Mouse (Mus musculus) MEL (cell line): ENCODE results near the gene Ak1. TPM values are rescaled to one million over a fixed set of nuclear protein-coding genes. Genes with fewer than 3 reads are reported as not detected.

Source experiments
- DNase-seq: peaks from one replicate; pipeline ENCODE4 v3.0.0; 2011; ENCODE audit warnings: low read depth, low spot score
- H3K27ac ChIP-seq: 2 replicates; pipeline ENCODE4 v1.5.1; 2012; ENCODE audit warnings: low read depth, mild to moderate bottlenecking, control low read depth, low read length, moderate library complexity; ENCODE audit not compliant: control insufficient read depth
- H3K27me3 ChIP-seq, 2 experiments: fragments of 150-350 bp in 1 of 2; sonication (generic) in 1 of 2; 2 replicates each; pipeline ENCODE4 v1.6.1; 2012; ENCODE audit warnings: low read length in 2 of 2, mild to moderate bottlenecking in 2 of 2, improper control_type of control experiment in 1 of 2, moderate library complexity in 1 of 2; ENCODE audit not compliant: insufficient read depth in 2 of 2, control insufficient read depth in 1 of 2
- H3K36me3 ChIP-seq, 2 experiments: 2 replicates each; pipeline ENCODE4 v1.6.1; 2012 to 2014; ENCODE audit warnings: low read length in 2 of 2, improper control_type of control experiment in 1 of 2, inconsistent platforms in 1 of 2, mild to moderate bottlenecking in 1 of 2; ENCODE audit not compliant: insufficient read depth in 2 of 2, control insufficient read depth in 1 of 2
- H3K4me1 ChIP-seq, 2 experiments: fragments of 150-350 bp in 1 of 2; sonication (generic) in 1 of 2; 2 replicates each; pipeline ENCODE4 v1.6.1; 2012; ENCODE audit warnings: low read length in 2 of 2, improper control_type of control experiment in 1 of 2, mild to moderate bottlenecking in 1 of 2; ENCODE audit not compliant: insufficient read depth in 2 of 2, control insufficient read depth in 1 of 2
- H3K4me3 ChIP-seq, 2 experiments: fragments of 150-350 bp in 1 of 2; sonication (generic) in 1 of 2; 2 replicates each; pipeline ENCODE4 v1.5.1; 2012; ENCODE audit warnings: low read depth in 2 of 2, low read length in 2 of 2, mild to moderate bottlenecking in 2 of 2, moderate library complexity in 2 of 2, control low read depth in 1 of 2, improper control_type of control experiment in 1 of 2; ENCODE audit not compliant: control insufficient read depth in 1 of 2, insufficient read depth in 1 of 2
- H3K79me2 ChIP-seq: 2 replicates; pipeline ENCODE4 v1.6.1; 2012; ENCODE audit warnings: mild to moderate bottlenecking, low read length, moderate library complexity; ENCODE audit not compliant: control insufficient read depth, poor library complexity, insufficient read depth
- H3K9ac ChIP-seq: 2 replicates; pipeline ENCODE4 v1.6.1; 2012; ENCODE audit warnings: low read depth, mild to moderate bottlenecking, control low read depth, low read length, moderate library complexity; ENCODE audit not compliant: control insufficient read depth, poor library complexity, severe bottlenecking
- H3K9me3 ChIP-seq: fragments of 150-350 bp; sonication (generic); replicated peaks from 2 replicates; pipeline ENCODE4 v1.6.1; 2012; ENCODE audit warnings: mild to moderate bottlenecking, low read length, improper control_type of control experiment, moderate library complexity; ENCODE audit not compliant: insufficient read depth
- ELF1 ChIP-seq: IDR thresholded peaks from 2 replicates; pipeline ENCODE4 v1.6.1; 2014; ENCODE audit warnings: low read depth, mild to moderate bottlenecking, inconsistent platforms, low read length, improper control_type of control experiment, moderate library complexity
- EP300 ChIP-seq, 2 experiments: IDR thresholded peaks; 2 replicates each; pipeline ENCODE4 v1.6.1; 2011; ENCODE audit warnings: improper control_type of control experiment in 2 of 2, low read length in 2 of 2, low read depth in 1 of 2, mild to moderate bottlenecking in 1 of 2
- GABPA ChIP-seq: IDR thresholded peaks from 2 replicates; pipeline ENCODE4 v1.6.1; 2012; ENCODE audit warnings: low read depth, mild to moderate bottlenecking, inconsistent platforms, low read length, improper control_type of control experiment, moderate library complexity
- HCFC1 ChIP-seq: IDR thresholded peaks from 2 replicates; pipeline ENCODE4 v1.6.1; 2012; ENCODE audit warnings: low read depth, mild to moderate bottlenecking, inconsistent platforms, low read length, improper control_type of control experiment, moderate library complexity
- MAFK ChIP-seq: IDR thresholded peaks from 2 replicates; pipeline ENCODE4 v1.6.1; 2011; ENCODE audit warnings: low read depth, mild to moderate bottlenecking, low read length, improper control_type of control experiment, borderline replicate concordance
- MAZ ChIP-seq: IDR thresholded peaks from 2 replicates; pipeline ENCODE4 v1.6.1; 2012; ENCODE audit warnings: low read depth, mild to moderate bottlenecking, inconsistent platforms, low read length, improper control_type of control experiment
- MYC ChIP-seq: IDR thresholded peaks from 2 replicates; pipeline ENCODE4 v1.6.1; 2011; ENCODE audit warnings: low read depth, mild to moderate bottlenecking, low read length, improper control_type of control experiment, moderate library complexity
- NELFE ChIP-seq: IDR thresholded peaks from 2 replicates; pipeline ENCODE4 v1.6.1; 2011; ENCODE audit warnings: low read depth, low read length, improper control_type of control experiment
- NRF1 ChIP-seq: IDR thresholded peaks from 2 replicates; pipeline ENCODE4 v1.6.1; 2014; ENCODE audit warnings: low read depth, mild to moderate bottlenecking, inconsistent platforms, low read length, improper control_type of control experiment, moderate library complexity; ENCODE audit not compliant: poor library complexity, insufficient read depth, severe bottlenecking
- POLR2A ChIP-seq, 2 experiments: IDR thresholded peaks; 2 replicates each; pipeline ENCODE4 v1.6.1; 2011 to 2012; ENCODE audit warnings: low read length in 2 of 2, mild to moderate bottlenecking in 2 of 2, control low read depth in 1 of 2, improper control_type of control experiment in 1 of 2, low read depth in 1 of 2, moderate library complexity in 1 of 2; ENCODE audit not compliant: control insufficient read depth in 1 of 2, insufficient read depth in 1 of 2, poor library complexity in 1 of 2
- SMC3 ChIP-seq: IDR thresholded peaks from 2 replicates; pipeline ENCODE4 v1.6.1; 2011; ENCODE audit warnings: low read depth, low read length, improper control_type of control experiment
- TAL1 ChIP-seq: IDR thresholded peaks from 2 replicates; pipeline ENCODE4 v1.6.1; 2012; ENCODE audit warnings: mild to moderate bottlenecking, inconsistent platforms, low read length, moderate library complexity, mixed read lengths
- TBP ChIP-seq: IDR thresholded peaks from 2 replicates; pipeline ENCODE4 v1.8.0; 2011; ENCODE audit warnings: low read depth, low read length, improper control_type of control experiment
- ZKSCAN1 ChIP-seq: IDR thresholded peaks from 2 replicates; pipeline ENCODE4 v1.6.1; 2012; ENCODE audit warnings: low read depth, mild to moderate bottlenecking, inconsistent platforms, low read length, improper control_type of control experiment, moderate library complexity
- ZNF384 ChIP-seq: IDR thresholded peaks from 2 replicates; pipeline ENCODE4 v1.6.1; 2012; ENCODE audit warnings: low read depth, mild to moderate bottlenecking, inconsistent platforms, low read length, improper control_type of control experiment
- polyA plus RNA-seq, 2 experiments: library from polyadenylated mRNA; stranded (reverse) in 1 of 2; unstranded in 1 of 2; fragments of >175 nt in 1 of 2; fragments of >200 nt in 1 of 2; gene quantifications; 2 replicates each; pipeline versions ENCODE4 v1.2.1 to v1.2.4; 2012; ENCODE audit warnings: low replicate concordance in 2 of 2, low read depth in 1 of 2; ENCODE audit not compliant: insufficient read length in 2 of 2, insufficient read depth in 1 of 2, missing spikeins in 1 of 2
- total RNA-seq: library from RNA; depleted of rRNA; stranded (reverse); fragments of 300-350 nt; gene quantifications from 2 replicates; pipeline ENCODE4 v1.2.3, GENCODE M21; 2012

Gene Ak1
- total and polyA plus RNA-seq, 3 experiments, result 0.12 to 0.13 TPM; not detected in 1

- no peaks in the 10 kb centered on the region for H3K27me3 ChIP-seq
- no peak overlapping the region for H3K9ac ChIP-seq
- H3K79me2 ChIP-seq, result no peaks in the 10 kb centered on the region
- no peak for TF ChIP-seq GABPA
- no peak for TF ChIP-seq ELF1
- no peak for TF ChIP-seq ZKSCAN1
- TF ChIP-seq HCFC1, result no peak
- no peak for TF ChIP-seq POLR2A (IDR thresholded peaks at IDR 0.05; ENCODE audit: control insufficient read depth in 1 of 2, insufficient read depth in 1 of 2, low read depth in 1 of 2, low read length in 2 of 2, poor library complexity in 1 of 2)
- TF ChIP-seq MAZ, result no peak
- no peak for TF ChIP-seq NRF1
- TF ChIP-seq ZNF384, result no peak
- no peak overlapping the region for H3K4me3 ChIP-seq
- no peaks in the 10 kb centered on the region for H3K9me3 ChIP-seq
- H3K4me1 ChIP-seq, result no peaks in the 10 kb centered on the region; a peak in 1 of 4 replicates
- H3K27ac ChIP-seq, result no peak overlapping the region
- DNase-seq, result no peak
- no peaks in the 10 kb centered on the region for H3K36me3 ChIP-seq
Observed at GRCm38 (mm10) chr2:32636617-32637016, 15.1 kb downstream of the Ak1 start.

- Histone ChIP-seq H3K36me3 (no peaks in the 10 kb centered on the region), H3K4me3 (no peak overlapping the region), H3K27ac (no peak overlapping the region), H3K9ac (peak overlapping the region; percentile 21; the same call in 1 of the 2 replicates), H3K4me1 (no peaks in the 10 kb centered on the region; a peak in 1 of 4 replicates), H3K79me2 (no peaks in the 10 kb centered on the region), H3K27me3 (no peaks in the 10 kb centered on the region), H3K9me3 (no peaks in the 10 kb centered on the region)
- TF ChIP-seq EP300 (IDR thresholded peaks at IDR 0.05; ENCODE audit: low read depth in 1 of 2, low read length in 2 of 2) (no peak), ELF1 (0 out of 2 replicates have a peak, but pooled peaks have one; percentile 11), TAL1 (no peak), MYC (no peak)
- peak; percentile 30 for DNase-seq
Observed at GRCm38 (mm10) chr2:32637778-32638281, 16.3 kb downstream of the Ak1 start.

- DNase-seq, result no peak
- peak; percentile 9; the same call in 1 of the 2 replicates for TF ChIP-seq SMC3
- no peak for TF ChIP-seq MAFK
- TF ChIP-seq ELF1, result no peak
- TF ChIP-seq TBP, result no peak
- TF ChIP-seq NELFE, result no peak
- H3K27me3 ChIP-seq, result no peaks in the 10 kb centered on the region
- H3K4me3 ChIP-seq, result no peak overlapping the region
- no peaks in the 10 kb centered on the region for H3K36me3 ChIP-seq
- H3K79me2 ChIP-seq, result no peaks in the 10 kb centered on the region
- no peaks in the 10 kb centered on the region; a peak in 1 of 4 replicates for H3K4me1 ChIP-seq
- no peaks in the 10 kb centered on the region for H3K9me3 ChIP-seq
- no peak overlapping the region for H3K27ac ChIP-seq
- no peak overlapping the region for H3K9ac ChIP-seq
Observed at GRCm38 (mm10) chr2:32639632-32640031, 18.1 kb downstream of the Ak1 start.
